Mouse (Mus musculus) sigmoid colon, adult 10 weeks (tissue): ENCODE data around the gene Olfr39. TPM values are rescaled to one million over a fixed set of nuclear protein-coding genes. Genes with fewer than 3 reads are reported as not detected.

Experiments
- polyA plus RNA-seq: library from polyadenylated mRNA; stranded (reverse); fragments of 350-450 nt; fragmentation: Illumina TruSeq; extraction: RNeasy Lipid Tissue Mini Kit (QIAGEN cat#74804); gene quantifications from one replicate; pipeline ENCODE4 v1.2.3, GENCODE M21; 2014; ENCODE audit warnings: low read depth, low replicate concordance

The Olfr39 gene
- polyA plus RNA-seq: not detected

GRCm38 (mm10) chr9:20282051-20282450 is at the start of gene Olfr39:
Olfr39 (plus strand) TSS chr9:20282351.

GRCm38 (mm10) chr9:20236819-20237218 is 45.3 kb upstream of the Olfr39 start, which contains the start of gene Olfr872:
Olfr872 (plus strand) TSS chr9:20237119.

GRCm38 (mm10) chr9:20298232-20298631 is 16.1 kb downstream of the Olfr39 start, which contains the start of gene Olfr873:
Olfr873 (plus strand) TSS chr9:20298532.

GRCm38 (mm10) chr9:20335994-20336393 is 53.8 kb downstream of the Olfr39 start, which contains the start of gene Olfr18:
Olfr18 (minus strand) TSS chr9:20336094.

Other genes with a start within 250 kb of the Olfr39 start
- gene Olfr867, start 224.8 kb upstream of the Olfr39 start, polyA plus RNA-seq: not detected
- not detected for gene Olfr868, start 183.7 kb upstream of the Olfr39 start, polyA plus RNA-seq
- gene Olfr869, start 153.3 kb upstream of the Olfr39 start, polyA plus RNA-seq: not detected
- gene Olfr870, start 108.3 kb upstream of the Olfr39 start, polyA plus RNA-seq: not detected
- gene Olfr871, start 70.1 kb upstream of the Olfr39 start, polyA plus RNA-seq: not detected
- gene Olfr872, start 45.2 kb upstream of the Olfr39 start, polyA plus RNA-seq: not detected
- not detected for gene Olfr873, start 16.2 kb downstream of the Olfr39 start, polyA plus RNA-seq
- not detected for gene Olfr18, start 53.7 kb downstream of the Olfr39 start, polyA plus RNA-seq
- 26.3 TPM for gene Zfp560, start 102.8 kb downstream of the Olfr39 start, polyA plus RNA-seq
- 36.7 TPM for gene Zfp26, start 177.8 kb downstream of the Olfr39 start, polyA plus RNA-seq
- 48.6 TPM for gene Zfp426, start 210.4 kb downstream of the Olfr39 start, polyA plus RNA-seq
- gene Zfp266, start 239.1 kb downstream of the Olfr39 start, polyA plus RNA-seq: 59.3 TPM